Mouse (Mus musculus): ENCODE measurements around the gene Gtpbp2. TPM values are rescaled to one million over a fixed set of nuclear protein-coding genes. Genes with fewer than 3 reads are reported as not detected.

Gene Gtpbp2
- polyA plus RNA-seq, 1 experiment from 2014 or later, result 40.8 TPM

- H3K9me3 ChIP-seq, result no peaks in the 10 kb centered on the region
- H3K27ac ChIP-seq, result no peak overlapping the region
- peaks cover 93% of the 10 kb centered on the region for H3K36me3 ChIP-seq
- no peak overlapping the region for H3K9ac ChIP-seq (replicated peaks)
- no peaks in the 10 kb centered on the region for H3K27me3 ChIP-seq
- 89% methylated on average over 5 of the region's 5 CpGs for WGBS
- no peak for ATAC-seq
- H3K4me1 ChIP-seq (replicated peaks), result no peaks in the 10 kb centered on the region
- no peak overlapping the region for H3K4me2 ChIP-seq (replicated peaks)
- no peak overlapping the region for H3K4me3 ChIP-seq (replicated peaks)
These were observed 7.9 kb downstream of the Gtpbp2 start for GRCm38 (mm10) chr17:46168768-46169167.

- Histone ChIP-seq H3K4me3 (replicated peaks) (no peak overlapping the region), H3K9ac (replicated peaks) (no peak overlapping the region), H3K4me1 (replicated peaks) (no peaks in the 10 kb centered on the region), H3K27ac (no peak overlapping the region), H3K9me3 (no peaks in the 10 kb centered on the region), H3K4me2 (replicated peaks) (no peak overlapping the region), H3K27me3 (no peaks in the 10 kb centered on the region), H3K36me3 (peaks cover 82% of the 10 kb centered on the region)
- WGBS, result 77% methylated on average over 3 of the region's 3 CpGs
- ATAC-seq, result no peak
These were observed 9.7 kb downstream of the Gtpbp2 start for GRCm38 (mm10) chr17:46170538-46170937.

- Histone ChIP-seq H3K4me2 (replicated peaks) (no peak overlapping the region), H3K27ac (no peak overlapping the region), H3K9me3 (no peaks in the 10 kb centered on the region), H3K9ac (replicated peaks) (no peak overlapping the region), H3K4me1 (replicated peaks) (no peaks in the 10 kb centered on the region), H3K4me3 (replicated peaks) (no peak overlapping the region), H3K27me3 (no peaks in the 10 kb centered on the region), H3K36me3 (peaks cover 91% of the 10 kb centered on the region)
- WGBS, result 87% methylated on average over 4 of the region's 4 CpGs
- no peak for ATAC-seq
These were observed 21.4 kb downstream of the Gtpbp2 start for GRCm38 (mm10) chr17:46182273-46182672.

GRCm38 (mm10) chr17:46188829-46189228 lies 28.0 kb downstream of the Gtpbp2 start:
- Histone ChIP-seq H3K9me3 (no peaks in the 10 kb centered on the region), H3K27me3 (no peaks in the 10 kb centered on the region), H3K4me2 (replicated peaks) (no peak overlapping the region), H3K27ac (no peak overlapping the region), H3K36me3 (peaks cover 90% of the 10 kb centered on the region), H3K9ac (replicated peaks) (no peak overlapping the region), H3K4me1 (replicated peaks) (no peaks in the 10 kb centered on the region), H3K4me3 (replicated peaks) (no peak overlapping the region)
- ATAC-seq, result no peak
- WGBS, result 97% methylated on average over 2 of the region's 2 CpGs

- no peaks in the 10 kb centered on the region for H3K9me3 ChIP-seq
- H3K27me3 ChIP-seq, result no peaks in the 10 kb centered on the region
- H3K9ac ChIP-seq (replicated peaks), result peak overlapping the region; percentile 88
- peak overlapping the region; percentile 89 for H3K4me2 ChIP-seq (replicated peaks)
- peaks cover 38% of the 10 kb centered on the region for H3K4me1 ChIP-seq (replicated peaks)
- no peak overlapping the region for H3K27ac ChIP-seq
- no peak for ATAC-seq
- H3K4me3 ChIP-seq (replicated peaks), result peak overlapping the region; percentile 97
- peaks cover 38% of the 10 kb centered on the region for H3K36me3 ChIP-seq
- WGBS, result 65% methylated on average over 6 of the region's 6 CpGs
These were observed 40.3 kb downstream of the Gtpbp2 start for GRCm38 (mm10) chr17:46201151-46201550.

- Histone ChIP-seq H3K4me3 (replicated peaks) (peak within 1 kb of the TSS; percentile 97), H3K4me1 (replicated peaks) (peaks cover 38% of the 10 kb centered on the region), H3K27ac (peak within 1 kb of the TSS; percentile 82), H3K9me3 (no peaks in the 10 kb centered on the region), H3K9ac (replicated peaks) (peak within 1 kb of the TSS; percentile 88), H3K4me2 (replicated peaks) (peak within 1 kb of the TSS; percentile 89), H3K27me3 (no peaks in the 10 kb centered on the region), H3K36me3 (peaks cover 38% of the 10 kb centered on the region)
- peak; percentile 97 for ATAC-seq
- WGBS, result under 1% methylated on average over 66 of the region's 66 CpGs
These were observed 41.7 kb downstream of the Gtpbp2 start, which contains the start of the genes Polh and Xpo5 for GRCm38 (mm10) chr17:46202421-46203071. Polh (minus strand) TSS chr17:46202645. Xpo5 (plus strand) TSS chr17:46202782.

GRCm38 (mm10) chr17:46203078-46203477 lies 42.2 kb downstream of the Gtpbp2 start:
- H3K27me3 ChIP-seq, result no peaks in the 10 kb centered on the region
- peak overlapping the region; percentile 97 for H3K4me3 ChIP-seq (replicated peaks)
- H3K9ac ChIP-seq (replicated peaks), result peak overlapping the region; percentile 88
- ATAC-seq, result no peak; the same call in 1 of the 2 replicates
- H3K9me3 ChIP-seq, result no peaks in the 10 kb centered on the region
- H3K4me1 ChIP-seq (replicated peaks), result peaks cover 38% of the 10 kb centered on the region
- H3K27ac ChIP-seq, result peak overlapping the region; percentile 73
- H3K4me2 ChIP-seq (replicated peaks), result peak overlapping the region; percentile 89
- under 1% methylated on average over 20 of the region's 20 CpGs for WGBS
- peaks cover 38% of the 10 kb centered on the region for H3K36me3 ChIP-seq

- peaks cover 18% of the 10 kb centered on the region for H3K4me1 ChIP-seq (replicated peaks)
- no peak overlapping the region for H3K4me3 ChIP-seq (replicated peaks)
- H3K4me2 ChIP-seq (replicated peaks), result no peak overlapping the region
- no peak overlapping the region for H3K27ac ChIP-seq
- no peaks in the 10 kb centered on the region for H3K27me3 ChIP-seq
- H3K9me3 ChIP-seq, result no peaks in the 10 kb centered on the region
- ATAC-seq, result no peak
- H3K36me3 ChIP-seq, result peaks cover 59% of the 10 kb centered on the region
- H3K9ac ChIP-seq (replicated peaks), result no peak overlapping the region
These were observed 45.8 kb downstream of the Gtpbp2 start for GRCm38 (mm10) chr17:46206676-46207075.

GRCm38 (mm10) chr17:46210550-46210949 lies 49.7 kb downstream of the Gtpbp2 start:
- H3K36me3 ChIP-seq, result peaks cover 91% of the 10 kb centered on the region

More at GRCm38 (mm10) chr17:46210550-46210949, 49.7 kb downstream of the Gtpbp2 start:
- H3K27ac ChIP-seq, result no peak overlapping the region
- no peak for ATAC-seq
- no peak overlapping the region for H3K4me2 ChIP-seq (replicated peaks)
- H3K27me3 ChIP-seq, result no peaks in the 10 kb centered on the region
- no peaks in the 10 kb centered on the region for H3K4me1 ChIP-seq (replicated peaks)
- no peak overlapping the region for H3K9ac ChIP-seq (replicated peaks)
- H3K4me3 ChIP-seq (replicated peaks), result no peak overlapping the region
- no peaks in the 10 kb centered on the region for H3K9me3 ChIP-seq
- WGBS, result 96% methylated on average over 3 of the region's 3 CpGs

Other genes starting within 250 kb of the Gtpbp2 start
- 2.7 and 3.4 TPM in 2 replicates for gene Vegfa, start 128.7 kb upstream of the Gtpbp2 start, polyA plus RNA-seq (2015; fragmentation: Nextera tagmentation; extraction: Ambion mirVana)
- gene Mrps18a, start 50.0 kb upstream of the Gtpbp2 start, polyA plus RNA-seq (2015; fragmentation: Nextera tagmentation; extraction: Ambion mirVana), result 137 and 140 TPM in 2 replicates
- 25.5 and 26.9 TPM in 2 replicates for gene Rsph9, start 16.8 kb upstream of the Gtpbp2 start, polyA plus RNA-seq (2015; fragmentation: Nextera tagmentation; extraction: Ambion mirVana)
- 24.3 and 29.6 TPM in 2 replicates for gene Mad2l1bp, start 7.5 kb upstream of the Gtpbp2 start, polyA plus RNA-seq (2015; fragmentation: Nextera tagmentation; extraction: Ambion mirVana)
- 9.4 and 10.1 TPM in 2 replicates for gene Polh, start 41.6 kb downstream of the Gtpbp2 start, polyA plus RNA-seq (2015; fragmentation: Nextera tagmentation; extraction: Ambion mirVana)
- gene Xpo5, start 41.8 kb downstream of the Gtpbp2 start, polyA plus RNA-seq (2015; fragmentation: Nextera tagmentation; extraction: Ambion mirVana), result 46.4 and 46.8 TPM in 2 replicates
- 92.8 and 99.0 TPM in 2 replicates for gene Polr1c, start 87.0 kb downstream of the Gtpbp2 start, polyA plus RNA-seq (2015; fragmentation: Nextera tagmentation; extraction: Ambion mirVana)
- gene Yipf3, start 87.0 kb downstream of the Gtpbp2 start, polyA plus RNA-seq (2015; fragmentation: Nextera tagmentation; extraction: Ambion mirVana), result 87.3 and 91.6 TPM in 2 replicates
- 7.5 and 8.2 TPM in 2 replicates for gene Lrrc73, start 92.5 kb downstream of the Gtpbp2 start, polyA plus RNA-seq (2015; fragmentation: Nextera tagmentation; extraction: Ambion mirVana)
- gene Tjap1, start 122.0 kb downstream of the Gtpbp2 start, polyA plus RNA-seq (2015; fragmentation: Nextera tagmentation; extraction: Ambion mirVana), result 31.3 and 37.2 TPM in 2 replicates
- gene Dlk2, start 136.4 kb downstream of the Gtpbp2 start, polyA plus RNA-seq (2015; fragmentation: Nextera tagmentation; extraction: Ambion mirVana), result 7.3 and 7.5 TPM in 2 replicates
- gene Abcc10, start 167.3 kb downstream of the Gtpbp2 start, polyA plus RNA-seq (2015; fragmentation: Nextera tagmentation; extraction: Ambion mirVana), result 9.1 and 9.8 TPM in 2 replicates
- 14.4 and 16.6 TPM in 2 replicates for gene Zfp318, start 222.7 kb downstream of the Gtpbp2 start, polyA plus RNA-seq (2015; fragmentation: Nextera tagmentation; extraction: Ambion mirVana)

Measured in midbrain, embryonic 13.5 days (tissue).